In genomic region chr4:57809449-57809848, GRCm38 (mm10) we compare ENCODE assay signal across 22 mouse cellular contexts.
DNase-seq lines count a peak whose midpoint lies in the region; ATAC-seq and TF ChIP-seq lines count a peak whose summit lies in the region.
"Had no signal": no experiment of that assay in that cellular context is flagged by ENCODE, and none has a peak within 500 bp of the region (broad histone marks: within the 10 kb centered on the region; RNA-seq: fewer than 3 reads in every experiment).

No protein-coding gene starts in this region.

- no peak overlapping the region for H3K4me3 ChIP-seq in heart, embryonic 12.5 days
- no peak overlapping the region for H3K4me3 ChIP-seq in liver, adult 2 months (ENCODE audit: insufficient read depth, low read depth, low read length)
- no peak overlapping the region for H3K4me3 ChIP-seq in liver, embryonic 11.5 days (ENCODE audit: low read depth, low read length)
- H3K4me3 ChIP-seq in intestine, embryonic 16.5 days (ENCODE audit: low read length) = no peak overlapping the region
- H3K4me3 ChIP-seq in stomach, embryonic 16.5 days (replicated peaks; ENCODE audit: low read length) = no peak overlapping the region
- no peak overlapping the region for H3K4me3 ChIP-seq in midbrain, embryonic 16.5 days (ENCODE audit: low read depth, low read length)
- H3K4me3 ChIP-seq: embryonic facial prominence, embryonic 15.5 days; heart, embryonic 10.5 days; kidney, embryonic 15.5 days; left cerebral cortex, adult 2 months; neural tube, embryonic 15.5 days had no signal

- no peaks in the 10 kb centered on the region; the same call in 1 of the 2 replicates for H3K9me3 ChIP-seq in heart, embryonic 12.5 days (replicated peaks)
- H3K9me3 ChIP-seq in liver, embryonic 11.5 days (ENCODE audit: control insufficient read depth, low read length) = no peaks in the 10 kb centered on the region
- no peaks in the 10 kb centered on the region for H3K9me3 ChIP-seq in intestine, embryonic 16.5 days (ENCODE audit: control insufficient read depth, low read length)
- no peaks in the 10 kb centered on the region for H3K9me3 ChIP-seq in stomach, embryonic 16.5 days (replicated peaks; ENCODE audit: control insufficient read depth, low read length)
- H3K9me3 ChIP-seq in midbrain, embryonic 16.5 days (replicated peaks; ENCODE audit: control insufficient read depth, low read length, poor library complexity, severe bottlenecking) = no peaks in the 10 kb centered on the region
- H3K9me3 ChIP-seq: embryonic facial prominence, embryonic 15.5 days; heart, embryonic 10.5 days; kidney, embryonic 15.5 days; neural tube, embryonic 15.5 days had no signal

- H3K4me2 ChIP-seq in heart, embryonic 12.5 days = no peak overlapping the region
- no peak overlapping the region for H3K4me2 ChIP-seq in liver, embryonic 11.5 days
- no peak overlapping the region for H3K4me2 ChIP-seq in intestine, embryonic 16.5 days (ENCODE audit: low read depth, low read length)
- H3K4me2 ChIP-seq in stomach, embryonic 16.5 days (ENCODE audit: low read depth, low read length) = no peak overlapping the region
- H3K4me2 ChIP-seq in midbrain, embryonic 16.5 days (ENCODE audit: low read length) = no peak overlapping the region
- H3K4me2 ChIP-seq: embryonic facial prominence, embryonic 15.5 days; hindbrain, embryonic 14.5 days; kidney, embryonic 15.5 days; midbrain, embryonic 11.5 days; neural tube, embryonic 15.5 days had no signal

- WGBS in heart, embryonic 12.5 days = 80% methylated on average over 4 of the region's 4 CpGs
- WGBS in liver, adult 2 months = 19% methylated on average over 4 of the region's 4 CpGs
- 78% methylated on average over 4 of the region's 4 CpGs for WGBS in liver, embryonic 11.5 days
- WGBS in intestine, embryonic 16.5 days = 68% methylated on average over 4 of the region's 4 CpGs
- WGBS in stomach, embryonic 16.5 days = 59% methylated on average over 4 of the region's 4 CpGs
- WGBS in midbrain, embryonic 16.5 days = 91% methylated on average over 4 of the region's 4 CpGs

- ATAC-seq in heart, embryonic 12.5 days (ENCODE audit: insufficient number of reproducible peaks, low FRiP score) = no peak
- ATAC-seq in liver, embryonic 11.5 days (replicated peaks; ENCODE audit: low FRiP score) = no peak
- ATAC-seq in intestine, embryonic 16.5 days = peak; percentile 56; the same call in 1 of the 2 replicates
- ATAC-seq in stomach, embryonic 16.5 days (ENCODE audit: insufficient read depth, low FRiP score) = peak; percentile 61; the same call in 1 of the 2 replicates
- ATAC-seq in midbrain, embryonic 16.5 days = no peak
- ATAC-seq: CD4-positive, CD25-positive, alpha-beta regulatory T cell, adult 4 months; forebrain, embryonic 16.5 days; lung, postnatal 0 days had no signal

- no peak for TF ChIP-seq CTCF in liver, adult 2 months (IDR thresholded peaks at IDR 0.05; ENCODE audit: low read depth, low read length)

- 0 out of 2 replicates have a peak overlapping the region, but pooled peaks have one; percentile 18 for H3K27ac ChIP-seq in heart, embryonic 12.5 days (ENCODE audit: poor library complexity, severe bottlenecking)
- H3K27ac ChIP-seq in liver, adult 2 months (replicated peaks; ENCODE audit: insufficient read depth, low read depth, low read length) = peak overlapping the region; percentile 35; the same call in 1 of the 2 replicates
- H3K27ac ChIP-seq in liver, embryonic 11.5 days (ENCODE audit: low read depth, low read length) = no peak overlapping the region
- no peak overlapping the region for H3K27ac ChIP-seq in intestine, embryonic 16.5 days (ENCODE audit: low read length)
- no peak overlapping the region for H3K27ac ChIP-seq in stomach, embryonic 16.5 days (ENCODE audit: low read length)
- no peak overlapping the region for H3K27ac ChIP-seq in midbrain, embryonic 16.5 days (ENCODE audit: low read length)
- H3K27ac ChIP-seq: embryonic facial prominence, embryonic 15.5 days; heart, embryonic 10.5 days; hindbrain, embryonic 14.5 days; kidney, embryonic 15.5 days; left cerebral cortex, adult 2 months; neural tube, embryonic 15.5 days had no signal

- H3K27me3 ChIP-seq in heart, embryonic 12.5 days (replicated peaks) = no peaks in the 10 kb centered on the region
- H3K27me3 ChIP-seq in liver, adult 2 months (ENCODE audit: control insufficient read depth, insufficient read depth, low read length) = no peaks in the 10 kb centered on the region
- H3K27me3 ChIP-seq in liver, embryonic 11.5 days (replicated peaks; ENCODE audit: control insufficient read depth, insufficient read depth, low read length) = no peaks in the 10 kb centered on the region
- no peaks in the 10 kb centered on the region for H3K27me3 ChIP-seq in intestine, embryonic 16.5 days (replicated peaks; ENCODE audit: control insufficient read depth, insufficient read depth, low read length)
- H3K27me3 ChIP-seq in stomach, embryonic 16.5 days (ENCODE audit: control insufficient read depth, insufficient read depth, low read length) = no peaks in the 10 kb centered on the region
- no peaks in the 10 kb centered on the region for H3K27me3 ChIP-seq in midbrain, embryonic 16.5 days (ENCODE audit: control insufficient read depth, insufficient read depth, low read depth, low read length)
- H3K27me3 ChIP-seq: embryonic facial prominence, embryonic 15.5 days; kidney, embryonic 15.5 days; neural tube, embryonic 15.5 days had no signal

- H3K4me1 ChIP-seq in heart, embryonic 12.5 days (replicated peaks) = peaks cover 44% of the 10 kb centered on the region
- peaks cover 8% of the 10 kb centered on the region for H3K4me1 ChIP-seq in liver, adult 2 months (ENCODE audit: control insufficient read depth, insufficient read depth, low read length)
- 0 out of 2 replicates have a peak, but pooled peaks cover 4% of the 10 kb centered on the region for H3K4me1 ChIP-seq in liver, embryonic 11.5 days (replicated peaks; ENCODE audit: control insufficient read depth, insufficient read depth, low read length)
- H3K4me1 ChIP-seq in intestine, embryonic 16.5 days (ENCODE audit: control insufficient read depth, insufficient read depth, low read length) = peaks cover 3% of the 10 kb centered on the region; the same call in 1 of the 2 replicates
- no peaks in the 10 kb centered on the region; the same call in 1 of the 2 replicates for H3K4me1 ChIP-seq in stomach, embryonic 16.5 days (ENCODE audit: control insufficient read depth, insufficient read depth, low read length)
- no peaks in the 10 kb centered on the region for H3K4me1 ChIP-seq in midbrain, embryonic 16.5 days (ENCODE audit: control insufficient read depth, insufficient read depth, low read length)
- H3K4me1 ChIP-seq: embryonic facial prominence, embryonic 15.5 days; neural tube, embryonic 15.5 days had no signal

- no peak overlapping the region for H3K9ac ChIP-seq in heart, embryonic 12.5 days
- H3K9ac ChIP-seq in liver, adult 2 months (ENCODE audit: low read depth, low read length) = no peak overlapping the region
- no peak overlapping the region for H3K9ac ChIP-seq in liver, embryonic 11.5 days (ENCODE audit: low read depth, low read length)
- H3K9ac ChIP-seq in intestine, embryonic 16.5 days (ENCODE audit: low read depth, low read length) = no peak overlapping the region
- H3K9ac ChIP-seq in stomach, embryonic 16.5 days (ENCODE audit: low read length) = no peak overlapping the region
- no peak overlapping the region for H3K9ac ChIP-seq in midbrain, embryonic 16.5 days (ENCODE audit: low read depth, low read length)
- H3K9ac ChIP-seq: embryonic facial prominence, embryonic 15.5 days; hindbrain, embryonic 14.5 days; kidney, embryonic 15.5 days; neural tube, embryonic 15.5 days had no signal

- H3K36me3 ChIP-seq in heart, embryonic 12.5 days = peaks cover 20% of the 10 kb centered on the region
- H3K36me3 ChIP-seq in liver, adult 2 months (ENCODE audit: control insufficient read depth, insufficient read depth, low read length) = no peaks in the 10 kb centered on the region
- no peaks in the 10 kb centered on the region for H3K36me3 ChIP-seq in liver, embryonic 11.5 days (ENCODE audit: control insufficient read depth, insufficient read depth, low read length)
- H3K36me3 ChIP-seq in intestine, embryonic 16.5 days (ENCODE audit: control insufficient read depth, insufficient read depth, low read length) = no peaks in the 10 kb centered on the region
- no peaks in the 10 kb centered on the region for H3K36me3 ChIP-seq in stomach, embryonic 16.5 days (ENCODE audit: control insufficient read depth, insufficient read depth, low read length)
- no peaks in the 10 kb centered on the region for H3K36me3 ChIP-seq in midbrain, embryonic 16.5 days (ENCODE audit: control insufficient read depth, insufficient read depth, low read length)
- H3K36me3 ChIP-seq: embryonic facial prominence, embryonic 15.5 days; kidney, embryonic 15.5 days; neural tube, embryonic 15.5 days had no signal

- no peak for TF ChIP-seq POLR2A in liver, adult 2 months (IDR thresholded peaks at IDR 0.05; ENCODE audit: extremely low read depth, insufficient read depth, low read length)

- H3K79me2 ChIP-seq in liver, adult 2 months (ENCODE audit: control insufficient read depth, insufficient read depth, low read length) = peaks cover 4% of the 10 kb centered on the region; the same call in 1 of the 2 replicates

- no peak for DNase-seq in heart, adult 8-10 months (ENCODE audit: low spot score)
- DNase-seq in liver, adult 2 months (ENCODE audit: extremely low read depth, low read depth, low spot score) = peak; percentile 98
- DNase-seq in liver, embryonic 11.5 days (ENCODE audit: low spot score) = no peak
- DNase-seq: cerebellum, adult 11 months; cerebellum, adult 9-11 months; gastrocnemius, postnatal 36 days; heart, postnatal 36 days; right cerebral cortex, adult 18-20 months had no signal

Comparison
In these comparisons a context has a peak if more than half of its experiments do, and no peak if none do; other contexts are left out.
1. H3K27ac ChIP-seq: peak in heart, embryonic 12.5 days (single experiment) and liver, adult 2 months (single experiment); none in liver, embryonic 11.5 days (single experiment), intestine, embryonic 16.5 days (single experiment), stomach, embryonic 16.5 days (single experiment) and midbrain, embryonic 16.5 days (single experiment).
2. ATAC-seq: peak in intestine, embryonic 16.5 days (single experiment) and stomach, embryonic 16.5 days (single experiment); none in heart, embryonic 12.5 days (single experiment), liver, embryonic 11.5 days (single experiment) and midbrain, embryonic 16.5 days (single experiment).